Mouse (Mus musculus): ENCODE results near the gene Vil1. TPM values are rescaled to one million over a fixed set of nuclear protein-coding genes. Genes with fewer than 3 reads are reported as not detected.

Vil1 gene
- polyA plus RNA-seq (2015; fragmentation: Nextera tagmentation; extraction: Ambion mirVana), result 0.11 and 0.13 TPM in 2 replicates

GRCm38 (mm10) chr1:74408589-74409504 lies at the start of gene Vil1:
Gene Vil1 (plus strand): TSS chr1:74409376.

GRCm38 (mm10) chr1:74361812-74362211 lies 47.4 kb upstream of the Vil1 start, which contains the start of gene Catip:
Gene Catip (plus strand): TSS chr1:74362108.

GRCm38 (mm10) chr1:74374980-74375379 lies 34.2 kb upstream of the Vil1 start, which contains the start of gene Slc11a1:
Gene Slc11a1 (plus strand): TSS chr1:74375195.

GRCm38 (mm10) chr1:74390924-74391748 lies 18.0 kb upstream of the Vil1 start, which contains the start of gene Ctdsp1:
Gene Ctdsp1 (plus strand): TSS chr1:74391509.

MicroRNAs encoded within 50 kb of the gene (microRNA counts, 519-probe panel; counts per million panel counts)
- 4,623 counts per million, percentile 84 among the panel's probes with 10 or more counts for microRNA mmu-miR-26b

Small RNA genes within 50 kb of the gene (microRNA-seq; reads per million reads assigned to microRNA genes)
- gene Mir26b, result 17,398 to 17,833 reads per million in 2 experiments

Other genes starting within 250 kb of the Vil1 start
- gene Cxcr1, start 214.7 kb upstream of the Vil1 start, polyA plus RNA-seq (2015; fragmentation: Nextera tagmentation; extraction: Ambion mirVana), result not detected in 2 replicates
- gene Arpc2, start 173.3 kb upstream of the Vil1 start, polyA plus RNA-seq (2015; fragmentation: Nextera tagmentation; extraction: Ambion mirVana), result 211 and 255 TPM in 2 replicates
- 0.13 TPM in 1 of 2 replicates, not detected in the other for gene Gpbar1, start 130.8 kb upstream of the Vil1 start, polyA plus RNA-seq (2015; fragmentation: Nextera tagmentation; extraction: Ambion mirVana)
- gene Aamp, start 124.6 kb upstream of the Vil1 start, polyA plus RNA-seq (2015; fragmentation: Nextera tagmentation; extraction: Ambion mirVana), result 152 and 164 TPM in 2 replicates
- 167 and 186 TPM in 2 replicates for gene Pnkd, start 124.4 kb upstream of the Vil1 start, polyA plus RNA-seq (2015; fragmentation: Nextera tagmentation; extraction: Ambion mirVana)
- 62.1 and 64.5 TPM in 2 replicates for gene Tmbim1, start 103.8 kb upstream of the Vil1 start, polyA plus RNA-seq (2015; fragmentation: Nextera tagmentation; extraction: Ambion mirVana)
- gene Catip, start 47.3 kb upstream of the Vil1 start, polyA plus RNA-seq (2015; fragmentation: Nextera tagmentation; extraction: Ambion mirVana), result 0.60 and 0.67 TPM in 2 replicates
- gene Slc11a1, start 34.2 kb upstream of the Vil1 start, polyA plus RNA-seq (2015; fragmentation: Nextera tagmentation; extraction: Ambion mirVana), result 2.5 and 4.1 TPM in 2 replicates
- 45.5 and 48.2 TPM in 2 replicates for gene Ctdsp1, start 17.9 kb upstream of the Vil1 start, polyA plus RNA-seq (2015; fragmentation: Nextera tagmentation; extraction: Ambion mirVana)
- 25.0 and 28.0 TPM in 2 replicates for gene Cnot9, start 96.7 kb downstream of the Vil1 start, polyA plus RNA-seq (2015; fragmentation: Nextera tagmentation; extraction: Ambion mirVana)
- gene Plcd4, start 133.5 kb downstream of the Vil1 start, polyA plus RNA-seq (2015; fragmentation: Nextera tagmentation; extraction: Ambion mirVana), result 21.4 and 22.1 TPM in 2 replicates
- gene Usp37, start 134.9 kb downstream of the Vil1 start, polyA plus RNA-seq (2015; fragmentation: Nextera tagmentation; extraction: Ambion mirVana), result 8.8 and 10.1 TPM in 2 replicates
- gene Zfp142, start 178.9 kb downstream of the Vil1 start, polyA plus RNA-seq (2015; fragmentation: Nextera tagmentation; extraction: Ambion mirVana), result 3.0 and 3.2 TPM in 2 replicates
- gene Bcs1l, start 178.9 kb downstream of the Vil1 start, polyA plus RNA-seq (2015; fragmentation: Nextera tagmentation; extraction: Ambion mirVana), result 12.1 and 12.8 TPM in 2 replicates
- 18.9 and 22.0 TPM in 2 replicates for gene Rnf25, start 192.0 kb downstream of the Vil1 start, polyA plus RNA-seq (2015; fragmentation: Nextera tagmentation; extraction: Ambion mirVana)
- 1.6 and 1.7 TPM in 2 replicates for gene Stk36, start 192.1 kb downstream of the Vil1 start, polyA plus RNA-seq (2015; fragmentation: Nextera tagmentation; extraction: Ambion mirVana)

Data from skeletal muscle tissue, postnatal 0 days (tissue).